ENCODE assay signal across 9 mouse cellular contexts in genomic region chrX:9077699-9078098, GRCm38 (mm10). TPM values are rescaled to one million over a fixed set of nuclear protein-coding genes. Genes with fewer than 3 reads are reported as not detected.
DNase-seq lines count a peak whose midpoint lies in the region; ATAC-seq lines count a peak whose summit lies in the region.
"Not testable (repeated sequence)": the region's sequence is repeated elsewhere in the genome, so short reads cannot be mapped to it uniquely, and the experiment has no call there.
"Had no signal": no experiment of that assay in that cellular context is flagged by ENCODE, and none has a peak within 500 bp of the region (broad histone marks: within the 10 kb centered on the region; RNA-seq: fewer than 3 reads in every experiment).

No protein-coding gene starts in this region.

- H3K4me2 ChIP-seq in forebrain, embryonic 14.5 days (ENCODE audit: low read length); limb, embryonic 13.5 days (replicated peaks); midbrain, embryonic 16.5 days (ENCODE audit: low read length): not testable (repeated sequence)

- not testable (repeated sequence) for H3K9ac ChIP-seq in forebrain, embryonic 14.5 days (ENCODE audit: low read length); limb, embryonic 13.5 days; midbrain, embryonic 16.5 days (ENCODE audit: low read depth, low read length)

- H3K4me1 ChIP-seq in forebrain, embryonic 14.5 days (ENCODE audit: control insufficient read depth, insufficient read depth, low read length); limb, embryonic 13.5 days; midbrain, embryonic 16.5 days (ENCODE audit: control insufficient read depth, insufficient read depth, low read length): not testable (repeated sequence)

- not testable (repeated sequence) for H3K27me3 ChIP-seq in forebrain, embryonic 14.5 days (replicated peaks; ENCODE audit: control insufficient read depth, insufficient read depth, low read length); limb, embryonic 13.5 days; midbrain, embryonic 16.5 days (ENCODE audit: control insufficient read depth, insufficient read depth, low read depth, low read length)

- H3K36me3 ChIP-seq in forebrain, embryonic 14.5 days (ENCODE audit: control insufficient read depth, insufficient read depth, low read length); limb, embryonic 13.5 days; midbrain, embryonic 16.5 days (ENCODE audit: control insufficient read depth, insufficient read depth, low read length): not testable (repeated sequence)

- H3K27ac ChIP-seq in forebrain, embryonic 14.5 days (ENCODE audit: low read depth, low read length); limb, embryonic 13.5 days; midbrain, embryonic 16.5 days (ENCODE audit: low read length): not testable (repeated sequence)

- intact Hi-C loops in heart, postnatal 36 days (cut with DNase I): not testable (repeated sequence)

- WGBS in forebrain, embryonic 14.5 days: 16% methylated on average over 7 of the region's 10 CpGs
- WGBS in limb, embryonic 13.5 days: 15% methylated on average over 10 of the region's 10 CpGs
- WGBS in midbrain, embryonic 16.5 days: 26% methylated on average over 3 of the region's 10 CpGs

- peak; percentile 61 for ATAC-seq in CD4-positive, CD25-positive, alpha-beta regulatory T cell, adult 4 months
- peak; percentile 40; the same call in 1 of the 2 replicates for ATAC-seq in forebrain, embryonic 14.5 days
- 0 out of 2 replicates have a peak, but pooled peaks have one; percentile 19 for ATAC-seq in limb, embryonic 13.5 days (ENCODE audit: low FRiP score, low read depth)
- 0 out of 2 replicates have a peak, but pooled peaks have one; percentile 48 for ATAC-seq in midbrain, embryonic 16.5 days

- DNase-seq in cerebellum, adult 11 months: peak; percentile 32
- not testable (repeated sequence) for DNase-seq in forebrain, embryonic 14.5 days (ENCODE audit: low spot score)
- peak; percentile 7 to 73 for DNase-seq in heart, postnatal 36 days
- peak; percentile 70 to 86 for DNase-seq in kidney, postnatal 4 days
- DNase-seq in spleen, postnatal 36 days (ENCODE audit: low spot score in 2 of 2): peak; percentile 16 to 47

- H3K4me3 ChIP-seq in forebrain, embryonic 14.5 days (ENCODE audit: low read depth, low read length); limb, embryonic 13.5 days; midbrain, embryonic 16.5 days (ENCODE audit: low read depth, low read length): not testable (repeated sequence)

- H3K9me3 ChIP-seq in forebrain, embryonic 14.5 days (replicated peaks; ENCODE audit: control insufficient read depth, low read length); limb, embryonic 13.5 days; midbrain, embryonic 16.5 days (replicated peaks; ENCODE audit: control insufficient read depth, low read length, poor library complexity, severe bottlenecking): not testable (repeated sequence)

RNA-seq across cellular contexts. Expression of gene Fthl17f, which starts 14.9 kb away (rescaled TPM):
- not detected for polyA plus RNA-seq in CD4-positive, CD25-positive, alpha-beta regulatory T cell, adult 4 months (2017; shearing (Covaris generic))
- polyA plus RNA-seq in forebrain, embryonic 14.5 days (2014; fragmentation: Nextera tagmentation; extraction: Ambion mirVana): not detected in 2 replicates
- not detected for total RNA-seq in heart, postnatal 36 days (2021)
- not detected in 2 replicates for polyA plus RNA-seq in limb, embryonic 13.5 days (2015; fragmentation: Nextera tagmentation; extraction: Ambion mirVana)
- polyA plus RNA-seq in midbrain, embryonic 16.5 days (2015; fragmentation: Nextera tagmentation; extraction: Ambion mirVana): not detected in 2 replicates
- polyA plus RNA-seq: heart, embryonic 10.5 days had no signal

RNA-seq across cellular contexts. Expression of gene 4930402K13Rik, which starts 26.7 kb away (rescaled TPM):
- polyA plus RNA-seq in CD4-positive, CD25-positive, alpha-beta regulatory T cell, adult 4 months (2017; shearing (Covaris generic)): not detected
- polyA plus RNA-seq in forebrain, embryonic 14.5 days (2014; fragmentation: Nextera tagmentation; extraction: Ambion mirVana): not detected in 2 replicates
- total RNA-seq in heart, postnatal 36 days (2021): not detected
- not detected in 2 replicates for polyA plus RNA-seq in limb, embryonic 13.5 days (2015; fragmentation: Nextera tagmentation; extraction: Ambion mirVana)
- polyA plus RNA-seq in midbrain, embryonic 16.5 days (2015; fragmentation: Nextera tagmentation; extraction: Ambion mirVana): not detected in 2 replicates
- polyA plus RNA-seq: heart, embryonic 10.5 days had no signal

RNA-seq across cellular contexts. Expression of gene Fthl17e, which starts 44.4 kb away (rescaled TPM):
- not detected for polyA plus RNA-seq in CD4-positive, CD25-positive, alpha-beta regulatory T cell, adult 4 months (2017; shearing (Covaris generic))
- not detected in 2 replicates for polyA plus RNA-seq in forebrain, embryonic 14.5 days (2014; fragmentation: Nextera tagmentation; extraction: Ambion mirVana)
- total RNA-seq in heart, postnatal 36 days (2021): not detected
- polyA plus RNA-seq in limb, embryonic 13.5 days (2015; fragmentation: Nextera tagmentation; extraction: Ambion mirVana): not detected in 2 replicates
- not detected in 2 replicates for polyA plus RNA-seq in midbrain, embryonic 16.5 days (2015; fragmentation: Nextera tagmentation; extraction: Ambion mirVana)
- polyA plus RNA-seq: heart, embryonic 10.5 days had no signal
